Mouse (Mus musculus): Measurements from ENCODE around the gene Car8. TPM values are rescaled to one million over a fixed set of nuclear protein-coding genes. Genes with fewer than 3 reads are reported as not detected.

Gene Car8
- 37.8 TPM for polyA plus RNA-seq (2014; fragmentation: Illumina TruSeq; extraction: RNeasy Lipid Tissue Mini Kit (QIAGEN cat#74804); ENCODE audit: low read depth, low replicate concordance)

DNA sequence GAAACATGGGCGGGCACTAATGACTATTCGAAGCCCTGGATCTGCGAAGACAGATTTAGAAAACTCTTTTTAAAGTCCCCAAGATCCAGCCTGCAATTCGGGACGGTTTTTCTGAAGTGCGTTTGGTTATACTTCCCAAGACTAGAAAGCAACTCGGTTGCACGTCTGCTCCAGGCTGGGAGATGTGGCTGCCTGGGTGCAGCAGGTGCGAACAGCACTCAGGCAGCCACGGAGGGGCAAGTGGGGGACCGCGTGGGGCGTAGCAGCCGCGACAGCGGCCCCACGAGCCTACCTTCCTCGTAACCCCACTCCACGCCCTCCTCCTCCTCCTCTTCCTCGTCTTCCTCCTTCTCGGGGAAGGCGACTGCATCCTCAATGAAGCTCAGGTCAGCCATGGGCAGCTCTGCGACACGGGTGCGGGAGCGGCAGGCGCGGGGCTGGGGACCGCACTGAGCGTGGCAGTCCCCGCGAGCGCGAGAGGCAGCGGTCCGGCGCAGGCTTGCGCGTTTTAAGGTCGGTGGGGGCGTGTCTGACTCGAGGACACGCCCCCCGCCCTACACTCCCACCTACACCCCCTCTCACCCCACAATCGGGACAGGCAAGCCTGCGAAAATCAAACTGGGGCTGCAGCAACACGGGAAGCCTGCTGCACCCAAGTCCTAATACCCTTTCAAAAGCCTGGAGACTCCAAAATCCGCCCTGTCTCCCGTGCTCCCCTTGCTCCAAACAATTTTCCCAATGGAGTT, at the start of gene Car8:
TSS of gene Car8 (minus strand) at position 482 of the 746 bp plus-strand sequence.

